Comparison of ENCODE assay signal across 8 mouse cellular contexts in the genomic region with DNA sequence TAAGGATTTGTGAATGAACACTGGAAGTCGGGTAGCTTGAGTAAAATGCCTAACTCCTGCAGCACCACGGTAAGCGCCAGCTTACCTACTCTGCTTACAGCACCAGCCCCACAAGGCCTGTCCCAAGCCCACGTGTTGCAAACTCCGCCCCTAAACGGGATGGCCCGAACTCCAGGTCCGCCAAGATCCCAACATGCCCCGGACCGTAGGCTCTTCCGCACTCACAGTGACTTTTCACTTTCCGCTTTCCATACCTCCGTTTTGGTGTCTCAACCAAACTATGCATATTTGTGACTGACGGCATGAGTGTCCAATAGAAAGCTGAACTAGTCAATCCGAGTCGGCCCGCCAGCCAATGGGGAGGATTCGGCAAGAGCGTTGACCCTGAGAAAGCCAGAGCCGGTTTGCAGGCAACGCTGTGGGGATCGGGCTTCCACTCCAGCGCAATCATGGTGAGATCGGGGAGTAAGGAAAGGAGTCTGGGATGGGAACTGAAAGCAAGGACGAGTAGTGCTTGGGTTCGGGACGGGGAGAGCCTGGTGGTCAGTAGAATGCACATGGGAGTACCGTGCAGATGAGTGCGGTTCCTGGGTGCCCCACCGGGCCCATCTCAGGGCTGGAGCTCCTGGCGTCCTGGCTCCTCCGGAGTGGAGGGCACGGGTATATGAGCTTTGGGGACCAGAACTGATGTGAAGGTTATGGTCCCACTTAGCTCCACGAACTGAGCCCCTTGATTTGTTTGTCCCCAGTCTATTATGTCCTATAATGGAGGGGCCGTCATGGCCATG. TPM values are rescaled to one million over a fixed set of nuclear protein-coding genes. Genes with fewer than 3 reads are reported as not detected.
DNase-seq lines count a peak whose midpoint lies in the region; ATAC-seq and TF ChIP-seq lines count a peak whose summit lies in the region.

A gene (plus strand): TSS at position 361 of the 788 bp plus-strand sequence.

- intact Hi-C loops in heart, postnatal 10 days (cut with DNase I), result loop anchor here (1.0 to 5.0 kb wide), 2 partner anchors 41 to 179 kb away; a partner anchor contains a TSS

- ATAC-seq in cerebellum, adult (ENCODE audit: insufficient number of reproducible peaks, low FRiP score, low TSS enrichment), result peak; percentile 88
- ATAC-seq in forebrain, embryonic 13.5 days, result peak; percentile 87
- peak; percentile 90 for ATAC-seq in liver, postnatal 0 days
- peak; percentile 89 for ATAC-seq in neural tube, embryonic 14.5 days (ENCODE audit: low read depth)

- TF ChIP-seq CTCF in ES-Bruce4 (IDR thresholded peaks at IDR 0.05; ENCODE audit: low read depth, low read length), result no peak
- no peak for TF ChIP-seq CTCF in liver, postnatal 0 days (IDR thresholded peaks at IDR 0.05; ENCODE audit: low read depth)

- peak; percentile 84 for TF ChIP-seq POLR2A in ES-Bruce4 (IDR thresholded peaks at IDR 0.05; ENCODE audit: insufficient read depth, low read length)

- H3K9ac ChIP-seq in ES-Bruce4 (ENCODE audit: low read depth, poor library complexity, severe bottlenecking), result peak within 1 kb of the TSS; percentile 84
- H3K9ac ChIP-seq in forebrain, embryonic 13.5 days, result peak within 1 kb of the TSS; percentile 86
- H3K9ac ChIP-seq in liver, postnatal 0 days (replicated peaks), result peak within 1 kb of the TSS; percentile 84
- peak within 1 kb of the TSS; percentile 57 for H3K9ac ChIP-seq in neural tube, embryonic 14.5 days (replicated peaks; ENCODE audit: low read depth, low read length)

- peak within 1 kb of the TSS; percentile 91 for H3K4me2 ChIP-seq in forebrain, embryonic 13.5 days
- H3K4me2 ChIP-seq in liver, postnatal 0 days (ENCODE audit: low read depth, low read length), result peak within 1 kb of the TSS; percentile 90
- peak within 1 kb of the TSS; percentile 85 for H3K4me2 ChIP-seq in neural tube, embryonic 14.5 days (ENCODE audit: low read depth, low read length)

- H3K27me3 ChIP-seq in ES-Bruce4 (ENCODE audit: control insufficient read depth, insufficient read depth, low read length, poor library complexity, severe bottlenecking), result no peaks in the 10 kb centered on the region
- no peaks in the 10 kb centered on the region for H3K27me3 ChIP-seq in forebrain, embryonic 13.5 days
- H3K27me3 ChIP-seq in liver, postnatal 0 days (ENCODE audit: insufficient read depth, low read length), result peaks cover 35% of the 10 kb centered on the region
- no peaks in the 10 kb centered on the region for H3K27me3 ChIP-seq in neural tube, embryonic 14.5 days (ENCODE audit: control insufficient read depth, insufficient read depth, low read length)

- no peaks in the 10 kb centered on the region for H3K9me3 ChIP-seq in ES-Bruce4 (replicated peaks; ENCODE audit: control insufficient read depth, insufficient read depth, low read length, poor library complexity, severe bottlenecking)
- no peaks in the 10 kb centered on the region for H3K9me3 ChIP-seq in forebrain, embryonic 13.5 days (replicated peaks)
- H3K9me3 ChIP-seq in liver, postnatal 0 days (ENCODE audit: low read length), result no peaks in the 10 kb centered on the region
- no peaks in the 10 kb centered on the region for H3K9me3 ChIP-seq in neural tube, embryonic 14.5 days (ENCODE audit: control insufficient read depth, low read length)

- peaks cover 26% of the 10 kb centered on the region for H3K36me3 ChIP-seq in ES-Bruce4 (ENCODE audit: control insufficient read depth, insufficient read depth, low read length, poor library complexity, severe bottlenecking)
- H3K36me3 ChIP-seq in forebrain, embryonic 13.5 days (ENCODE audit: poor library complexity, severe bottlenecking), result peaks cover 29% of the 10 kb centered on the region
- H3K36me3 ChIP-seq in liver, postnatal 0 days (replicated peaks; ENCODE audit: insufficient read depth, low read length), result peaks cover 27% of the 10 kb centered on the region
- peaks cover 10% of the 10 kb centered on the region; the same call in 1 of the 2 replicates for H3K36me3 ChIP-seq in neural tube, embryonic 14.5 days (ENCODE audit: control insufficient read depth, insufficient read depth, low read length)

- DNase-seq in heart, postnatal 10 days, result peak; percentile 100
- peak; percentile 100 for DNase-seq in large intestine, adult 2 months (ENCODE audit: low read depth, low spot score)
- peak; percentile 96 for DNase-seq in liver, postnatal 0 days
- peak; percentile 96 for DNase-seq in testis, postnatal 10 days (ENCODE audit: low spot score)

- H3K27ac ChIP-seq in ES-Bruce4 (ENCODE audit: insufficient read depth, low read length), result peak within 1 kb of the TSS; percentile 49
- peak within 1 kb of the TSS; percentile 86 for H3K27ac ChIP-seq in forebrain, embryonic 13.5 days
- H3K27ac ChIP-seq in liver, postnatal 0 days (ENCODE audit: low read depth), result peak within 1 kb of the TSS; percentile 88
- H3K27ac ChIP-seq in neural tube, embryonic 14.5 days (ENCODE audit: low read depth, low read length), result peak within 1 kb of the TSS; percentile 84

- WGBS in forebrain, embryonic 13.5 days, result 0% methylated on average over 35 of the region's 35 CpGs
- under 1% methylated on average over 35 of the region's 35 CpGs for WGBS in large intestine, adult 2 months
- under 1% methylated on average over 35 of the region's 35 CpGs for WGBS in liver, postnatal 0 days (ENCODE audit: insufficient replicate concordance)
- under 1% methylated on average over 35 of the region's 35 CpGs for WGBS in neural tube, embryonic 14.5 days

- 0 out of 2 replicates have a peak, but pooled peaks have one; percentile 58 for TF ChIP-seq EP300 in ES-Bruce4 (IDR thresholded peaks at IDR 0.05; ENCODE audit: insufficient read depth, low read depth, low read length)
- peak; percentile 72 for TF ChIP-seq EP300 in liver, postnatal 0 days (IDR thresholded peaks at IDR 0.05; ENCODE audit: low read depth)

- no peaks in the 10 kb centered on the region for H3K4me1 ChIP-seq in ES-Bruce4 (ENCODE audit: control insufficient read depth, insufficient read depth, low read length)
- H3K4me1 ChIP-seq in forebrain, embryonic 13.5 days, result peaks cover 32% of the 10 kb centered on the region
- H3K4me1 ChIP-seq in liver, postnatal 0 days (ENCODE audit: insufficient read depth), result peaks cover 34% of the 10 kb centered on the region
- H3K4me1 ChIP-seq in neural tube, embryonic 14.5 days (ENCODE audit: control insufficient read depth, insufficient read depth, low read length), result peaks cover 20% of the 10 kb centered on the region

- peak within 1 kb of the TSS; percentile 98 for H3K4me3 ChIP-seq in ES-Bruce4 (ENCODE audit: low read depth, low read length)
- H3K4me3 ChIP-seq in forebrain, embryonic 13.5 days, result peak within 1 kb of the TSS; percentile 92
- H3K4me3 ChIP-seq in liver, postnatal 0 days (ENCODE audit: low read depth, low read length), result peak within 1 kb of the TSS; percentile 82
- peak within 1 kb of the TSS; percentile 86 for H3K4me3 ChIP-seq in neural tube, embryonic 14.5 days (ENCODE audit: low read depth, low read length)

RNA-seq across cellular contexts. Expression of the gene that starts here (rescaled TPM):
- 296 and 332 TPM in 2 replicates for polyA plus RNA-seq in ES-Bruce4 (2011; ENCODE audit: insufficient read depth, insufficient read length, low read depth, missing spikeins)
- polyA plus RNA-seq in forebrain, embryonic 13.5 days (2015; fragmentation: Nextera tagmentation; extraction: Ambion mirVana), result 559 and 571 TPM in 2 replicates
- total RNA-seq in heart, postnatal 10 days (2021), result 100 to 1,000 TPM; 184 to 186 TPM
- polyA plus RNA-seq in large intestine, adult 2 months (2012; rRNA removed), result 509 and 538 TPM in 2 replicates
- polyA plus RNA-seq in liver, postnatal 0 days (2015; fragmentation: Nextera tagmentation; extraction: Ambion mirVana), result 244 and 267 TPM in 2 replicates
- polyA plus RNA-seq in neural tube, embryonic 14.5 days (2014; fragmentation: Nextera tagmentation; extraction: Ambion mirVana), result 441 and 465 TPM in 2 replicates

Comparison
In these comparisons a context has a peak if more than half of its experiments do, and no peak if none do; other contexts are left out.
1. Peak in every context shown above with its lines: DNase-seq, ATAC-seq, H3K4me3 ChIP-seq and H3K27ac ChIP-seq.